24 mouse cellular contexts compared by ENCODE assay signal in genomic region chr1:182817624-182818023, GRCm38 (mm10). TPM values are rescaled to one million over a fixed set of nuclear protein-coding genes. Genes with fewer than 3 reads are reported as not detected.
DNase-seq lines count a peak whose midpoint lies in the region; ATAC-seq and TF ChIP-seq lines count a peak whose summit lies in the region.
"Had no signal": no experiment of that assay in that cellular context is flagged by ENCODE, and none has a peak within 500 bp of the region (broad histone marks: within the 10 kb centered on the region; RNA-seq: fewer than 3 reads in every experiment).

No protein-coding gene starts in this region.

- no peak for DNase-seq in frontal cortex, adult 2 months (ENCODE audit: extremely low spot score in 1 of 2, low spot score in 1 of 2)
- DNase-seq in heart, postnatal 0 days (ENCODE audit: low spot score), result peak; percentile 23
- no peak for DNase-seq in heart, postnatal 36 days
- DNase-seq in hindbrain, embryonic 14.5 days (ENCODE audit: low spot score), result peak; percentile 34
- DNase-seq in midbrain, postnatal 0 days (ENCODE audit: low spot score), result no peak
- no peak for DNase-seq in Muller cell, postnatal 12 days (ENCODE audit: inconsistent ontology term)
- DNase-seq in ovary, postnatal 10 days (ENCODE audit: low spot score), result no peak
- DNase-seq: adrenal gland, adult 2 months; cerebellum, adult 11 months; cerebellum, postnatal 25 days; kidney, adult 8-10 months; kidney, postnatal 4 days; left cerebral cortex, postnatal 4 days; lung, embryonic 14.5 days; retina, postnatal 1 day; right cerebral cortex, postnatal 4 days; thymus, postnatal 25 days had no signal

- WGBS in heart, postnatal 0 days, result 10% methylated on average over 6 of the region's 6 CpGs
- 17% methylated on average over 6 of the region's 6 CpGs for WGBS in hindbrain, embryonic 14.5 days
- WGBS in midbrain, postnatal 0 days, result 10% methylated on average over 6 of the region's 6 CpGs

- H3K4me3 ChIP-seq in heart, postnatal 0 days (ENCODE audit: low read depth, low read length), result no peak overlapping the region
- H3K4me3 ChIP-seq in hindbrain, embryonic 14.5 days (replicated peaks; ENCODE audit: low read length), result no peak overlapping the region
- no peak overlapping the region for H3K4me3 ChIP-seq in midbrain, postnatal 0 days (ENCODE audit: low read depth, low read length)

- H3K9me3 ChIP-seq in heart, postnatal 0 days (replicated peaks; ENCODE audit: control insufficient read depth, low read length), result peaks cover 2% of the 10 kb centered on the region
- H3K9me3 ChIP-seq in hindbrain, embryonic 14.5 days (ENCODE audit: control insufficient read depth, low read length), result no peaks in the 10 kb centered on the region
- no peaks in the 10 kb centered on the region for H3K9me3 ChIP-seq in midbrain, postnatal 0 days (ENCODE audit: low read length)

- no peak overlapping the region for H3K9ac ChIP-seq in heart, postnatal 0 days (replicated peaks; ENCODE audit: low read depth, low read length)
- H3K9ac ChIP-seq in hindbrain, embryonic 14.5 days, result no peak overlapping the region
- no peak overlapping the region for H3K9ac ChIP-seq in midbrain, postnatal 0 days (replicated peaks; ENCODE audit: low read length, poor library complexity, severe bottlenecking)
- H3K9ac ChIP-seq: lung, embryonic 14.5 days had no signal

- intact Hi-C loops in heart, postnatal 36 days (cut with DNase I), result no loop called here

- H3K36me3 ChIP-seq in heart, postnatal 0 days (replicated peaks; ENCODE audit: control insufficient read depth, insufficient read depth, low read length), result no peaks in the 10 kb centered on the region
- H3K36me3 ChIP-seq in hindbrain, embryonic 14.5 days (replicated peaks; ENCODE audit: control insufficient read depth, insufficient read depth), result no peaks in the 10 kb centered on the region
- H3K36me3 ChIP-seq in midbrain, postnatal 0 days (ENCODE audit: insufficient read depth, low read length), result no peaks in the 10 kb centered on the region

- H3K4me1 ChIP-seq in heart, postnatal 0 days (ENCODE audit: control insufficient read depth, insufficient read depth), result peaks cover 12% of the 10 kb centered on the region
- peaks cover 30% of the 10 kb centered on the region for H3K4me1 ChIP-seq in hindbrain, embryonic 14.5 days (replicated peaks; ENCODE audit: control insufficient read depth, insufficient read depth, low read length)
- H3K4me1 ChIP-seq in midbrain, postnatal 0 days (ENCODE audit: insufficient read depth, low read length), result peaks cover 4% of the 10 kb centered on the region; the same call in 1 of the 2 replicates

- TF ChIP-seq EP300 in heart, postnatal 0 days (IDR thresholded peaks at IDR 0.05; ENCODE audit: low read depth), result no peak

- no peak for TF ChIP-seq CTCF in heart, postnatal 0 days (IDR thresholded peaks at IDR 0.05; ENCODE audit: low read depth)
- TF ChIP-seq CTCF in midbrain, postnatal 0 days (IDR thresholded peaks at IDR 0.05), result no peak

- ATAC-seq in frontal cortex, adult (ENCODE audit: low TSS enrichment), result 0 out of 2 replicates have a peak, but pooled peaks have one; percentile 18
- ATAC-seq in heart, postnatal 0 days (ENCODE audit: insufficient read depth, low read depth), result 0 out of 2 replicates have a peak, but pooled peaks have one; percentile 17
- ATAC-seq in hindbrain, embryonic 14.5 days (ENCODE audit: low FRiP score), result no peak
- ATAC-seq in midbrain, postnatal 0 days (ENCODE audit: low FRiP score), result no peak
- ATAC-seq: inflammation-experienced regulatory T-cells, adult 6 months had no signal

- no peak overlapping the region for H3K4me2 ChIP-seq in heart, postnatal 0 days (ENCODE audit: low read depth, low read length)
- no peak overlapping the region for H3K4me2 ChIP-seq in hindbrain, embryonic 14.5 days (replicated peaks)
- no peak overlapping the region for H3K4me2 ChIP-seq in midbrain, postnatal 0 days (ENCODE audit: low read depth, low read length, poor library complexity, severe bottlenecking)
- H3K4me2 ChIP-seq: liver, embryonic 11.5 days; lung, embryonic 14.5 days had no signal

- H3K27ac ChIP-seq in heart, postnatal 0 days (ENCODE audit: low read depth), result no peak overlapping the region
- peak overlapping the region; percentile 45; the same call in 1 of the 2 replicates for H3K27ac ChIP-seq in hindbrain, embryonic 14.5 days
- H3K27ac ChIP-seq in midbrain, postnatal 0 days (ENCODE audit: low read depth, low read length), result 0 out of 2 replicates have a peak overlapping the region, but pooled peaks have one; percentile 9
- H3K27ac ChIP-seq: macrophage had no signal

- no peaks in the 10 kb centered on the region for H3K27me3 ChIP-seq in heart, postnatal 0 days (ENCODE audit: control insufficient read depth, insufficient read depth, low read length)
- no peaks in the 10 kb centered on the region for H3K27me3 ChIP-seq in hindbrain, embryonic 14.5 days (ENCODE audit: control insufficient read depth, insufficient read depth, low read length)
- no peaks in the 10 kb centered on the region for H3K27me3 ChIP-seq in midbrain, postnatal 0 days (ENCODE audit: insufficient read depth, low read length)
- H3K27me3 ChIP-seq: CH12.LX had no signal

RNA-seq across cellular contexts. Expression of gene Susd4, which starts 54.0 kb away (rescaled TPM):
- polyA plus RNA-seq in frontal cortex, adult 2 months (2012; rRNA removed), result 138 and 144 TPM in 2 replicates
- 0.85 and 6.4 TPM in 2 replicates for total RNA-seq in heart, postnatal 0 days (2014; rRNA removed; ENCODE audit: low replicate concordance)
- 1.8 and 2.2 TPM in 2 replicates for polyA plus RNA-seq in heart, postnatal 0 days (2015; fragmentation: Nextera tagmentation; extraction: Ambion mirVana)
- under 1 TPM; 0.39 to 0.41 TPM for total RNA-seq in heart, postnatal 36 days (2021)
- 73.9 and 83.9 TPM in 2 replicates for polyA plus RNA-seq in hindbrain, embryonic 14.5 days (2014; fragmentation: Nextera tagmentation; extraction: Ambion mirVana)
- 80.6 and 89.7 TPM in 2 replicates for total RNA-seq in midbrain, postnatal 0 days (2014; rRNA removed)
- 97.1 and 98.7 TPM in 2 replicates for polyA plus RNA-seq in midbrain, postnatal 0 days (2015; fragmentation: Nextera tagmentation; extraction: Ambion mirVana)
- total RNA-seq: CH12.LX; monocyte, adult 5-6 weeks; neutrophil, adult 5-6 weeks had no signal
- polyA plus RNA-seq: macrophage had no signal

Comparison
In these comparisons a context has a peak if more than half of its experiments do, and no peak if none do; other contexts are left out.
1. DNase-seq: peak in heart, postnatal 0 days (single experiment) and hindbrain, embryonic 14.5 days (single experiment); none in frontal cortex, adult 2 months (0 of 2), heart, postnatal 36 days (0 of 2), midbrain, postnatal 0 days (single experiment), Muller cell, postnatal 12 days (single experiment) and ovary, postnatal 10 days (single experiment).
2. ATAC-seq: peak in frontal cortex, adult (single experiment) and heart, postnatal 0 days (single experiment); none in hindbrain, embryonic 14.5 days (single experiment) and midbrain, postnatal 0 days (single experiment).
3. RNA of gene Susd4, which starts 54.0 kb away (polyA plus RNA-seq): 138 to 144 TPM in frontal cortex, adult 2 months, 97.1 to 98.7 TPM in midbrain, postnatal 0 days and 73.9 to 83.9 TPM in hindbrain, embryonic 14.5 days; 1.8 to 2.2 TPM in heart, postnatal 0 days; every median in the first group is over 10 times any median in the second.